Mouse (Mus musculus) liver, adult 10 weeks (tissue): ENCODE data around the gene Krtap5-5. TPM values are rescaled to one million over a fixed set of nuclear protein-coding genes. Genes with fewer than 3 reads are reported as not detected.

ENCODE experiments used
- polyA plus RNA-seq: library from polyadenylated mRNA; stranded (reverse); fragments of 350-450 nt; fragmentation: Illumina TruSeq; extraction: RNeasy Lipid Tissue Mini Kit (QIAGEN cat#74804); gene quantifications from one replicate; pipeline ENCODE4 v1.2.3, GENCODE M21; 2014; ENCODE audit warnings: low read depth, low replicate concordance

The Krtap5-5 gene
- not detected for polyA plus RNA-seq

DNA sequence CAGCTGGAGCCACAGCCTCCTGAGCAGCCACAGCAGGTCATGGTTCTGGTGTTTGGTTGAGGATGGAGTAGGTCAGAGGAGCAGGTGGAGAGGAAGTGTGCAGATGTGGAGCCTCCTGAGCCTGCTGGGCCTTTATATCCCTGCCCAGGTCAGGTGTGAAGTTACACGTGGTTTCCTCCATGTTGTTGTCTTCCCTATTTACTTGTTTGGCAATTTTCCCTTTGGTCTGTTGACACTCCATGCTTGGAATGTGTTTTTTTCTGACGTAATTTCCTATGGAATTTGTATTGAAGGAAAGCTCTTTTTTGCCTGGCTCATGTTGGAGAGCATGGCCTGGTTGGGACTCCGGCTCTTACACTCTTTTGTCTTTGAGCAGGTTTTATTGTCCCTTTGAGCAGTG lies at the start of gene Krtap5-5:
TSS of gene Krtap5-5 (minus strand) at position 101 of the 400 bp plus-strand sequence.

DNA sequence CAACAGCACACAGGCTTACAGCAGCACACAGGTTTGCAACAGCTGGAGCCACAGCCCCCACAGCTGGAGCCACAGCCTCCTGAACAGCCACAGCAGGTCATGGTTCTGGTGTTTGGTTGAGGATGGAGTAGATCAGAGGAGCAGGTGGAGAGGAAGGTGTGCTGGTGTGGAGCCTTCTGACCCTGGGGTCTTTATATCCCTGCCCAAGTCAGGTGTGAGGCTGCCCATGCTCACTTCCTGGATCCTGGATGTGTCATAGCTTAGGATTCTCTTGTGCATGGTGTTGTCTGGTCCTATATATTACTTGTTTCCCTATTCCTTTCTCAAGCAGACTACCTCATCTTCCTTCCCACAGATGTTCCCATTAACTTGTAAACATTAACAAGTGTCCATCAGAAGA lies 44.5 kb upstream of the Krtap5-5 start, which contains the start of gene Gm4559:
TSS of gene Gm4559 (minus strand) at position 101 of the 400 bp plus-strand sequence.

DNA sequence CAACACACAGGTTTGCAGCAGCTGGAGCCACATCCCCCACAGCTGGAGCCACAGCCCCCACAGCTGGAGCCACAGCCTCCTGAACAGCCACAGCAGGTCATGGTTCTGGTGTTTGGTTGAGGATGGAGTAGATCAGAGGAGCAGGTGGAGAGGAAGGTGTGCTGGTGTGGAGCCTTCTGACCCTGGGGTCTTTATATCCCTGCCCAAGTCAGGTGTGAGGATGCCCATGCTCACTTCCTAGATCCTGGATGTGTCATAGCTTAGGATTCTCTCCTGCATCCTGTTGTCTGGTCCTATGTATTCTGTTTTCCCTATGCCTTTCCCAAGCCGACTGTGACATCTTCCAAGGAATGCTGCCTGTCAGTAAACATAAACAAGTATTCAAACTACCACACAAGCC lies 28.5 kb upstream of the Krtap5-5 start, which contains the start of gene Gm2431:
TSS of gene Gm2431 (minus strand) at position 101 of the 400 bp plus-strand sequence.

DNA sequence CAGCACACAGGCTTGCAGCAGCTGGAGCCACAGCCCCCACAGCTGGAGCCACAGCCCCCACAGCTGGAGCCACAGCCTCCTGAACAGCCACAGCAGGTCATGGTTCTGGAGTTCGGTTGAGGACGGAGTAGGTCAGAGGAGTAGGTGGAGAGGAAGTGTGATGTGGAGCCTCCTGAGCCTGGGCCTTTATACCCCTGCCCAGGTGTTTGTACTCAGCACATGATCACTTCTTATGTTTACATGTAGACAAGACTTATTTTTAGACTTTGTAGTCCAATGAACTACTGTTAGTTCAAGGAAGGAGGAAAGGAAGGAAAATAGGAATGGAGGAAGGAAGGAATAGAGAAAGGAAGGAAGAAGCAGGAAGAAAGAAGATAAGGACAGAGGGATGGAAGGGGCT lies 11.2 kb upstream of the Krtap5-5 start, which contains the start of gene Gm40460:
TSS of gene Gm40460 (minus strand) at position 101 of the 400 bp plus-strand sequence.

DNA sequence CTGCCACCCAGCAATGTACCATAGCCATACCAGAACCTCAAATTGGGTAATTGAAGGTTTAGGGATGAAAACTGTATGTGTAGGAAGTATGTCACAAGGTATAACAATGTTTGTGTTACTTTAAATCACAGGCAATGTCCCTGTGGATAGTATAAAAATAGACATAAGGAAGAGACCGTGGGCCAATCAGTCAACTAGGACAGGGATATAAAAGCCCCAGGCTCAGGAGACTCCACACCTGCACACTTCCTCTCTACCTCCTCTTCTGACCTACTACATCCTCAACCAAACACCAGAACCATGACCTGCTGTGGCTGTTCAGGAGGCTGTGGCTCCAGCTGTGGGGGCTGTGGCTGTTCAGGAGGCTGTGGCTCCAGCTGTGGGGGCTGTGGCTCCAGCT lies 18.2 kb downstream of the Krtap5-5 start, which contains the start of gene Gm7579:
TSS of gene Gm7579 (plus strand) at position 301 of the 400 bp plus-strand sequence.

DNA sequence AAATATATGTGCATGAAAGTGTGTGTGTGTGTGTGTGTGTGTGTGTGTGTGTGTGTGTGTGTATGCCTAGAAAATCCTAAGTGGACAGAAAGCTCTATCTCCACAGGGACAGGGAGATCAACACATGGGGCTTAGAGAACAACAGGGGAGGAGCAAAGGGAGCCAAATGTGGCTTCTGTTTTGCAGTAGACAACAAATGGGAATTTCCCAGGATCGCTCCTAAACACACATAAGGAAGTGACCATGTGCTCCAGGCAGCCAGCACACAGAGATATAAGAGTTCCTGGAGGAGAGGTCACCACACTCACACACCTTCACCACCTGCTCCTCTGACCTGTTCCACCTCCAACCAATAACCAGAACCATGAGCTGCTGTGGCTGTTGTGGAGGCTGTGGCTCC lies 28.7 kb downstream of the Krtap5-5 start, which contains the start of gene Krtap5-3:
TSS of gene Krtap5-3 (plus strand) at position 301 of the 400 bp plus-strand sequence.

DNA sequence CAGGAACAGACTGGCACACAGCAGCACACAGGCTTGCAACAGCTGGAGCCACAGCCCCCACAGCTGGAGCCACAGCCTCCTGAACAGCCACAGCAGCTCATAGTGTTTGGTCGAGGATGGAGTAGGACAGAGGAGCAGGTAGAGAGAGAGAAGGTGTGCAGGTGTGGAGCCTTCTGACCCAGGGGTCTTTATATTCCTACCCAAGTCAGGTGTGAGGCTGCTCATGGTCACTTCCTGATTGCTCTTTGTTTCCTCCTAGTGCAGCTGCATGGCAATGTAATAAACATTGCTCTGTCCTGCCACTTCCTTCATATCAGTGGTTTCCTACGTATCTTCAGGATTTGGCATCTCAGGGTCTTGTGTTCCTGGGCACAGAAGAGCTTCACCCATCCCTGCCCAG lies 39.5 kb downstream of the Krtap5-5 start, which contains the start of gene Gm10153:
TSS of gene Gm10153 (minus strand) at position 101 of the 400 bp plus-strand sequence.

Other genes starting within 250 kb of the Krtap5-5 start
- 8.6 TPM for gene Mob2, start 168.9 kb downstream of the Krtap5-5 start, polyA plus RNA-seq
- not detected for gene Dusp8, start 134.1 kb downstream of the Krtap5-5 start, polyA plus RNA-seq
- gene Gm45618, start 109.2 kb downstream of the Krtap5-5 start, polyA plus RNA-seq, result not detected
- not detected for gene Gm39115, start 93.9 kb downstream of the Krtap5-5 start, polyA plus RNA-seq
- gene Gm45337, start 85.4 kb downstream of the Krtap5-5 start, polyA plus RNA-seq, result not detected
- gene Gm29735, start 72.9 kb downstream of the Krtap5-5 start, polyA plus RNA-seq, result not detected
- gene Gm4553, start 64.2 kb downstream of the Krtap5-5 start, polyA plus RNA-seq, result not detected
- gene Krtap5-2, start 54.0 kb downstream of the Krtap5-5 start, polyA plus RNA-seq, result not detected
- not detected for gene Gm10153, start 39.6 kb downstream of the Krtap5-5 start, polyA plus RNA-seq
- not detected for gene Krtap5-3, start 28.6 kb downstream of the Krtap5-5 start, polyA plus RNA-seq
- gene Gm7579, start 18.1 kb downstream of the Krtap5-5 start, polyA plus RNA-seq, result not detected
- not detected for gene Gm40460, start 11.1 kb upstream of the Krtap5-5 start, polyA plus RNA-seq
- not detected for gene Gm2431, start 28.4 kb upstream of the Krtap5-5 start, polyA plus RNA-seq
- not detected for gene Gm4559, start 44.4 kb upstream of the Krtap5-5 start, polyA plus RNA-seq
- gene Krtap5-1, start 67.1 kb upstream of the Krtap5-5 start, polyA plus RNA-seq, result not detected
- not detected for gene Krtap5-4, start 73.6 kb upstream of the Krtap5-5 start, polyA plus RNA-seq
- gene Ifitm10, start 143.8 kb upstream of the Krtap5-5 start, polyA plus RNA-seq, result not detected
- gene Gm49369, start 152.7 kb upstream of the Krtap5-5 start, polyA plus RNA-seq, result 19.5 TPM
- 59.5 TPM for gene Ctsd, start 158.1 kb upstream of the Krtap5-5 start, polyA plus RNA-seq
- not detected for gene Syt8, start 204.9 kb upstream of the Krtap5-5 start, polyA plus RNA-seq
- gene Tnni2, start 211.8 kb upstream of the Krtap5-5 start, polyA plus RNA-seq, result not detected
- 0.87 TPM for gene Lsp1, start 230.8 kb upstream of the Krtap5-5 start, polyA plus RNA-seq